Mouse (Mus musculus) forebrain, embryonic 14.5 days (tissue): Measurements from ENCODE around the gene Farsb. TPM values are rescaled to one million over a fixed set of nuclear protein-coding genes. Genes with fewer than 3 reads are reported as not detected.

ENCODE experiments used
- ATAC-seq: fragments of 200-750 bp; cut with Nextera tagmentation; 2 replicates; pipeline ENCODE4 v1.8.0; 2017; ENCODE audit warnings: mild to moderate bottlenecking, moderate library complexity
- DNase-seq: peaks from one replicate; pipeline ENCODE4 v3.0.0-alpha.2; 2015; ENCODE audit warnings: low spot score
- H3K27ac ChIP-seq: fragments of 300-500 bp; sonication (generic); 2 replicates; pipeline ENCODE4 v1.5.1; 2014; ENCODE audit warnings: low read depth, mild to moderate bottlenecking, control low read depth, low read length, moderate library complexity
- H3K27me3 ChIP-seq: fragments of 300-500 bp; sonication (generic); replicated peaks from 2 replicates; pipeline ENCODE4 v1.6.1; 2014; ENCODE audit warnings: low read length, control low read depth, mixed read lengths; ENCODE audit not compliant: control insufficient read depth, insufficient read depth
- H3K36me3 ChIP-seq: fragments of 300-500 bp; sonication (generic); 2 replicates; pipeline ENCODE4 v1.6.1; 2014; ENCODE audit warnings: low read length, control low read depth; ENCODE audit not compliant: control insufficient read depth, insufficient read depth
- H3K4me1 ChIP-seq: fragments of 300-500 bp; sonication (generic); 2 replicates; pipeline ENCODE4 v1.6.1; 2014; ENCODE audit warnings: antibody characterized with exemption, low read length, control low read depth; ENCODE audit not compliant: control insufficient read depth, insufficient read depth
- H3K4me2 ChIP-seq: fragments of 300-500 bp; sonication (generic); 2 replicates; pipeline ENCODE4 v1.6.1; 2014; ENCODE audit warnings: mild to moderate bottlenecking, control low read depth, low read length
- H3K4me3 ChIP-seq: fragments of 300-500 bp; sonication (generic); 2 replicates; pipeline ENCODE4 v1.5.1; 2014; ENCODE audit warnings: low read depth, low read length, control low read depth
- H3K9ac ChIP-seq: fragments of 300-500 bp; sonication (generic); 2 replicates; pipeline ENCODE4 v1.6.1; 2014; ENCODE audit warnings: mild to moderate bottlenecking, low read length, control low read depth, moderate library complexity
- H3K9me3 ChIP-seq: fragments of 300-500 bp; sonication (generic); replicated peaks from 2 replicates; pipeline ENCODE4 v1.6.1; 2016; ENCODE audit warnings: low read length, control low read depth, mixed read lengths; ENCODE audit not compliant: control insufficient read depth
- WGBS: fragments of 180-500 bp; shearing (Covaris S2); extraction: QIAGEN DNeasy Blood & Tissue Kit; methylation state at CpG from one replicate; pipeline ENCODE4 v1.1.7; 2014; 5-methylcytosine and 5-hydroxymethylcytosine counted together
- polyA plus RNA-seq: library from polyadenylated mRNA; unstranded; fragments of >200 nt; fragmentation: Nextera tagmentation; extraction: Ambion mirVana; gene quantifications from 2 replicates; pipeline ENCODE4 v1.2.1, GENCODE M21; 2014

Farsb gene
- polyA plus RNA-seq = 172 and 188 TPM in 2 replicates

DNA sequence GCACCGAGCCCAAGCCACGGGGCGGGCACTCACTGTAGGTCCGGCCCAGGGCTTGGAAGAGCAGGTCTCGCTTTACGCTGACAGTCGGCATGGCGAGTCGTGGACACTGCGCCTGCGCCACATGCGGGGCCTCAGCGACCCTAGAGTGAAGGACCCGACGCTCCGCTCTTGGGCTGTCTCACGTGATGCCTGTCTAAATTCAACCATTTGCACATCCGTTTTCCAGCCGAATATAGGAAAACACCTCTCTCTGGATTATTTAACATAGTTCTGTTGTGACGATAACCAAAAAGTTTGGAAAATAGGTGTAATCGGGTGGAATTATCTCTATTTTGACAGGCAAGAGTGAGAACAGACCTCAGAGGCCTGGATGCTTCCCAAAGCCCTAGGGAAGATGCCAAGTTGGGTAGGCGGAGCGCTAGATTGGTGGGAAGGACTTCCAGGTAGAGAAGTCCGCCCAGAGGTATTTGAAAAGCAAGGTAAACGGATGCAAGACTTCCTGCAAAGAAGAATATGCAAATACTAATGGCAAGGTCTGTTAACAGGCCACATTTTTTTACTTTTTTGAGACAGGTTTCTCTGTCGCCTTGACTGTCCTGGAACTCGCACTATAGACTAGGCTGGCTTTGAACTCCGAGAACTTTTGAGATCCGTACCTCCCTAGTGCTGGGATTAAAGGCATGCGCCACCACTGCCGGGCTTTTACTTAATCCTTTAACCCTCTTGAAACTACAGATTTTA is at the start of gene Farsb:
Gene Farsb (minus strand): TSS at position 146 of the 741 bp plus-strand sequence.
- H3K27me3 ChIP-seq = no peaks in the 10 kb centered on the region
- H3K9me3 ChIP-seq = no peaks in the 10 kb centered on the region
- peak within 1 kb of the TSS; percentile 86 for H3K4me2 ChIP-seq
- peaks cover 5% of the 10 kb centered on the region for H3K4me1 ChIP-seq
- ATAC-seq = peak; percentile 98
- H3K9ac ChIP-seq = peak within 1 kb of the TSS; percentile 88
- peak; percentile 96 for DNase-seq
- 0 out of 2 replicates have a peak within 1 kb of the TSS, but pooled peaks have one; percentile 39 for H3K27ac ChIP-seq
- H3K4me3 ChIP-seq = peak within 1 kb of the TSS; percentile 94
- no peaks in the 10 kb centered on the region for H3K36me3 ChIP-seq
- 0% methylated on average over 31 of the region's 31 CpGs for WGBS

DNA sequence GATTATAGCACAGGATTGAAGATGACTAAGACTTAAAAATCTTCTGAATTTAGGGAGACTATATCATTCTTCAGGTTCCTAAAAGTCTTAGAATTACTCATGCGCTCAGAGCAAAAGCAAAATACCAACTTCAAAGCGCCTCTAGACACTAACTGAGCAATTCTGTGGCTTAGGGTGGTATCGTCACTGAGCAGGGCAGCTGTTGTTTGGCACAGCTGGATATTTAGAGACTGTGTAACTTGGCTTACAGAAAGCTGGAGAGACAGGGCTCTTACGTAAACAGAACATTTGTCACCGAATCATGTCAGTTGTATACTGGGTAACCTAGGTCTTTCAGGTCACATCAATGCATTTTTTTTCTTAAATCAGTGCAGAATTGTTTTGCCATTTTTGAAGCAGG is 49.7 kb upstream of the Farsb start:
- no peak for DNase-seq
- no peak overlapping the region for H3K4me2 ChIP-seq
- no peaks in the 10 kb centered on the region for H3K36me3 ChIP-seq
- 60% methylated on average over 5 of the region's 5 CpGs for WGBS
- no peak for ATAC-seq
- H3K4me1 ChIP-seq = no peaks in the 10 kb centered on the region
- no peak overlapping the region for H3K4me3 ChIP-seq
- H3K9me3 ChIP-seq = no peaks in the 10 kb centered on the region
- H3K27me3 ChIP-seq = no peaks in the 10 kb centered on the region
- H3K27ac ChIP-seq = no peak overlapping the region
- no peak overlapping the region for H3K9ac ChIP-seq

DNA sequence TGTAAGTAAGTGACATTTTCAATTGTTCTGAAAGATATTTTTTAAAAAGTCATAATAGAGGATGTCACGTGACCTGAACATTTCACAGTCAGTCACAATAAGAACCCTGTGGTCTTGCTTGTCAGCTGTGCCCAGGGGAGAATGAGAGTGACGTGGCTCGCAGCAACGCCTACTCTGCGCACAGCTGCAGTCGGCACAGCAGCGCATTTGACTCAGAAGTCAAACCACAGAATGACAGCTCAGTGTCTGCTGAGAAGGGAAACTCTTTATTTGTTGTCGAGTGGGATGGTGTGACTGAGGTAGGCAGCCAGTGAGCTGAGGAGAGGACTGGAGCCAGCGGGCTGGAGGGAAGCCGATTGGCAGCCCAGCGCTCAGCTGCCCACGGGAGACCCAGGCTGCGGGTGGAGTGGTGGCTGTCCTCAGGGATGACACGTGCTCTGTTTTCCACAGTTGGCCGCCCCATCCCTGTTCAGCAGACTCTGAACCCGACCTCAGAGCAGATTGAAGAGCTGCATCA is 48.9 kb upstream of the Farsb start:
- DNase-seq (peak; percentile 71), ATAC-seq (peak; percentile 86)
- Histone ChIP-seq H3K4me2 (peak overlapping the region; percentile 45), H3K9me3 (no peaks in the 10 kb centered on the region), H3K4me1 (no peaks in the 10 kb centered on the region), H3K27me3 (no peaks in the 10 kb centered on the region), H3K9ac (peak overlapping the region; percentile 40; the same call in 1 of the 2 replicates), H3K36me3 (no peaks in the 10 kb centered on the region), H3K4me3 (peak overlapping the region; percentile 24), H3K27ac (peak overlapping the region; percentile 27; the same call in 1 of the 2 replicates)
- WGBS = 44% methylated on average over 16 of the region's 16 CpGs

DNA sequence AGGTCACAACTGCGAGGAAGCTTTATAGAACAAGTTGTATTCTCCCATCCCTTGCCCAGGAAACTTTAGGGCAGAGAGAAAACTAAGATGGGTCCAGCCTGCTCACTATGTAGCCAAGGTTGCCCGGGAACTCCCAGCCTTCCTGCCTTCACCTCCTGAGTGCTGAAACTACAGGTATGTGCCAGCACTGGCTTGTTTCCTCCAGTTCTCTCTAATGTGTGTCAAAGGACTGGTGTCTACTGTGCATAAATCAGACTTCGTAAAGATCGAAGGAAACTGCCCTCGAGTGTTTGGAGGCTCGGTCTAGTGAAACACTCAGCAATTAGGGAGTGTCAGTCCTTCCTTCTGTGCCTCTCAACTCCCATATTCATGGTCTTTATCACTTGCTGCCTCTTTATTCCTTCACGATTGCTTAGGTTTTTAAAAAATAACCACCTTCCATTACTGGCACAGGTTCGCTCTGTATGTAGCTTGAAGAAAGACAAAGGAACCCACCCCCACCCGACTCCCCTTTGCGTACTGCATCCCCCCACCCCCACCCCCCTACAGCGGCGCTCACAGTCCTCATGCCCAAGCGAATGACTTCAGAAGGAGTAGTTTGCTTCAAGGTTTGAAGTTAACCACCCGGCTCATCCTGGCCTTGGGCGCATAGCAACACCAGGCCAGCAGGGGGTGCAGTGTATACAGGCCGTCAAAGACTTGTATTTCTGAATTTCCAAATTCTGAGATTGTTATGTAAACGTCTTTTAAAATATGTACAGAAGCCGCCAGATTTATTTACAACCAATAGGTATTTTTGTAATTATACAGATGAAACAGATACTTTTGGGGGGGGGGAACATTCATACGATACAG is 47.8 kb upstream of the Farsb start:
- DNase-seq (peak; percentile 81), ATAC-seq (peak; percentile 67)
- Histone ChIP-seq H3K27me3 (no peaks in the 10 kb centered on the region), H3K9ac (no peak overlapping the region), H3K9me3 (no peaks in the 10 kb centered on the region), H3K4me3 (no peak overlapping the region), H3K27ac (no peak overlapping the region), H3K4me1 (no peaks in the 10 kb centered on the region), H3K4me2 (peak overlapping the region; percentile 45), H3K36me3 (no peaks in the 10 kb centered on the region)
- 40% methylated on average over 19 of the region's 19 CpGs for WGBS

DNA sequence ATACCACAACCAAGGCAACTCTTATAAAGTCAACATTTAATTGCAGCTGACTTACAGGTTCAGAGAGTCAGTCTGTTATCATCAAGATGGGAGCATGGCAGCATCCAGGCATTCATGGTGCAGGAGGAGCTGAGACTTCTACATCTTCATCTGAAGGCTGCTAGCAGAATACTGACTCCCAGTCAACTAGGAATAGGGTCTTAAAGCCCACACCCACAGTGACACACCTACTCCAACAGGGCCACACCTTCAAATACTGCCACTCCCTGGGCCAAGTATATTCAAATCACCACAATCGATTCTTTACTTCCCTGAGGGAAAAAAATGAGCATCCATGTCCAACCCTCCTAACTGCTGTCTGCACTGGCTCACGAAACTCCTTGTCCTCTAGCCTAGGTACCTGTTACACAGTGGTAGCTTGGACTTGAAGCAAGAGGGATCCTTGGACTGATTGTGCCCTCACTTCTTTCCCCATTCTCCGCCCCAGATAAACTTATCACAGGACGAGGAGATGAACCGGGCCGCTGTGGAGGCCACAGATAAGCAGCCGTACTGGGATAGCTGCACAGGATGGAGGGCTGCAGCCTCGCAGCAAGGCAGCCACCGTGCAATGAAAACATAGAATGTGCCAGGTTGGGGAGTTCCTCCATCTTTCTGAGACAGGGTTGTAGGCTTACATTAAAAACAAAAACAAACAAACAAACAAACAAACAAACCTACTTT is 45.9 kb upstream of the Farsb start:
- Histone ChIP-seq H3K4me1 (no peaks in the 10 kb centered on the region), H3K9me3 (no peaks in the 10 kb centered on the region), H3K27ac (no peak overlapping the region), H3K36me3 (no peaks in the 10 kb centered on the region), H3K4me3 (no peak overlapping the region), H3K27me3 (no peaks in the 10 kb centered on the region), H3K9ac (no peak overlapping the region), H3K4me2 (no peak overlapping the region)
- WGBS = 90% methylated on average over 9 of the region's 9 CpGs
- no peak for DNase-seq
- ATAC-seq = no peak

DNA sequence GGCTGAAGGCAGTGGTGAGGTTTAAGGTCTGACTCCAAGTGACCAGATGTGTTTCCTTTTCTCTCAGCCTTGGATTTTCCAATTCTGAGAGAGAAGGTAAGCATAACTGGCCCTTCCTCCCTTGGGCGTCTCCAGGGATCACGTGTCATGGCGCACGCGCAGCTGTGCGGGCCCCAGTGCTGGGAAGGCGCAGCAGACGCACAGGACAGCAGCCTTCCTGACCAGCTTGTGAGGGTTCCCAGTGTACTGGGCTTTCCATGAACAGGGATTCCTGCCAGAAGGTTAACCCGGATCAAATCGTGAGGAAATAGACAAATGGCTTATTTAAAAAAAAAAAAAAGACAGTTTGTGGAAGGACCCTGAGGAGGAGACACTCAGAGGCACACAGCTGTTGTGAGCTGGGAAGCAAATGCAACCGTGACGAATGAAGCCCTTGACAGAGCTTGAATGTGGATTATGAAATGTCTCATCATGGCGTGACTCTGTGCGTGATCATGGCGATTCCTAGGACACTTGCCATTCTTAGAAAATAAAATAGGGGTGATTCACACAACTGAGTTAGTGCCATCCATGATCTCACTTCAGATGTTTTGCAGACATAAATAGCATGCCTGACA is 43.6 kb upstream of the Farsb start:
- no peaks in the 10 kb centered on the region for H3K9me3 ChIP-seq
- DNase-seq (no peak), ATAC-seq (no peak)
- H3K4me1 ChIP-seq = no peaks in the 10 kb centered on the region
- no peak overlapping the region for H3K9ac ChIP-seq
- WGBS = 91% methylated on average over 15 of the region's 15 CpGs
- H3K36me3 ChIP-seq = no peaks in the 10 kb centered on the region
- no peak overlapping the region for H3K4me3 ChIP-seq
- no peaks in the 10 kb centered on the region for H3K27me3 ChIP-seq
- no peak overlapping the region for H3K4me2 ChIP-seq
- H3K27ac ChIP-seq = no peak overlapping the region

DNA sequence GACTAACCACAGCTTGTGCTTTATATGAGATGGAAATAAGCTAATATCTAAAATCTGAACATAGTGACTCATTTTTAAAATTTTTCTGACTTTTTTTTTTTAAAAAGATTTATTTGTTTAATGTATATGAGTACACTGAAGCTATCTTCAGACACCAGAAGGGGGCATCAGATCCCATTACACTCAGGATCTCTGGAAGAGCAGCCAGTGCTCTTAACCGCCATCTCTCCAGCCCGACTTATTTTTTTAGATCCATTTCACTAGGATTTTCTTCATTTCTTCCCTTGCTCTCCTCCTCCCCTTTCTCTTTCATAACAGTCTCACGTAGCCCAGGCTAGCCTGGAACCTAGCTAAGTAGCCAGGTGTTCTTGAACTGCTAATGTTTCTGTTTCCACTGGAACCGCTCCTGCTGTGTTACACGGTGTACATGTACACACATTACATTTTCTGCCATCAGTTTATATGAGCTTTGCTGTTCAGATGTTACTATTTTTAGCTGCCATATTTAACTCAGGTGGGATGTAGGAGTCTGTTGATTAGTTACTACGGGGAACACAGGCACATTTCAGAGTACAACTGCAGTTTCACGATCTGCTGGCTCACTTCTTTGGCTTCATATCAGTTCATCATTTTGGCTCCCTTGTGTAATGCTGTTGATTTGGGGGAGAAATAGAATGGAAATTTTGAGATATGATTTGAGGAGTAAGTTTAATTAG is 42.0 kb upstream of the Farsb start:
- no peak overlapping the region for H3K4me3 ChIP-seq
- H3K4me2 ChIP-seq = no peak overlapping the region
- H3K9me3 ChIP-seq = no peaks in the 10 kb centered on the region
- peak; percentile 20 for DNase-seq
- WGBS = 78% methylated on average over 7 of the region's 7 CpGs
- no peak overlapping the region for H3K9ac ChIP-seq
- H3K27me3 ChIP-seq = no peaks in the 10 kb centered on the region
- H3K36me3 ChIP-seq = no peaks in the 10 kb centered on the region
- no peaks in the 10 kb centered on the region for H3K4me1 ChIP-seq
- ATAC-seq = no peak
- no peak overlapping the region for H3K27ac ChIP-seq

DNA sequence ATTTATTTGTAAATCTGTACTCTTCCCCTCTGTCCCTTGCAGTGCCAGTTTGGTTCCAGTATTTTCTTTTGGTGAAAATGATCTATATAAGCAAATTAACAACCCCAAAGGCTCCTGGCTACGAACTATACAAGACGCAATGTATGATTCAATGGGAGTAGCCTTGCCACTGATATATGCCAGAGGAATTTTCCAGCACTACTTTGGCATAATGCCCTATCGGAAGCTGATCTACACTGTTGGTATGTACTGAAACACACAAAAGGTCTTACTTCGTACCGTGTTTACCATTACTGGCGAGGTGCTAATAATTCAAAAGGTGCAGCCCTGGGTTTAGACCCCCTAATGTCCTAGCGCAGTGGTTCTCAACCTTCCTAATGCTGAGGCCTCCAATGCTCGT is 40.3 kb upstream of the Farsb start:
- ATAC-seq (no peak), DNase-seq (no peak)
- H3K9ac ChIP-seq = no peak overlapping the region
- H3K4me2 ChIP-seq = no peak overlapping the region
- no peaks in the 10 kb centered on the region for H3K36me3 ChIP-seq
- no peak overlapping the region for H3K27ac ChIP-seq
- H3K4me3 ChIP-seq = no peak overlapping the region
- no peaks in the 10 kb centered on the region for H3K4me1 ChIP-seq
- no peaks in the 10 kb centered on the region for H3K9me3 ChIP-seq
- H3K27me3 ChIP-seq = no peaks in the 10 kb centered on the region
- 91% methylated on average over 8 of the region's 8 CpGs for WGBS
